Mouse (Mus musculus): ENCODE measurements around the gene Abcc6.

- TF ChIP-seq CTCF (IDR thresholded peaks at IDR 0.05; ENCODE audit: low read depth) = no peak
- no peak for TF ChIP-seq EP300 (IDR thresholded peaks at IDR 0.05; ENCODE audit: low read depth)
Measured at GRCm38 (mm10) chr7:46047873-46048562, 17.9 kb upstream of the Abcc6 start.
